8 mouse cellular contexts compared by ENCODE assay signal in genomic region chr15:37099927-37100766, GRCm38 (mm10).
DNase-seq lines count a peak whose midpoint lies in the region; ATAC-seq and TF ChIP-seq lines count a peak whose summit lies in the region.

No protein-coding gene starts in this region.

- peak; percentile 49 for DNase-seq in gastrocnemius, adult 2 months
- no peak for DNase-seq in gastrocnemius, postnatal 4 days (ENCODE audit: low spot score in 2 of 2)
- DNase-seq in hindlimb bud, embryonic 11.5 days (ENCODE audit: extremely low spot score, low read depth, low spot score), result peak; percentile 39
- peak; percentile 47 to 77 for DNase-seq in left cerebral cortex, postnatal 25 days (ENCODE audit: low spot score in 2 of 2)
- DNase-seq in mesoderm, embryonic 11.5 days (ENCODE audit: low read depth, low spot score), result peak; percentile 78
- peak; percentile 35 for DNase-seq in spleen, adult 12 weeks (ENCODE audit: low spot score)

- H3K36me3 ChIP-seq in forebrain, embryonic 13.5 days (ENCODE audit: poor library complexity, severe bottlenecking), result no peaks in the 10 kb centered on the region

- no peaks in the 10 kb centered on the region for H3K9me3 ChIP-seq in forebrain, embryonic 13.5 days (replicated peaks)

- peak overlapping the region; percentile 41 for H3K4me2 ChIP-seq in forebrain, embryonic 13.5 days

- TF ChIP-seq CTCF in gastrocnemius, adult 2 months (IDR thresholded peaks at IDR 0.05), result peak; percentile 78

- H3K9ac ChIP-seq in forebrain, embryonic 13.5 days, result no peak overlapping the region

- H3K4me1 ChIP-seq in forebrain, embryonic 13.5 days, result no peaks in the 10 kb centered on the region

- no peaks in the 10 kb centered on the region for H3K27me3 ChIP-seq in forebrain, embryonic 13.5 days

- peak overlapping the region; percentile 46 for H3K4me3 ChIP-seq in gastrocnemius, adult 2 months
- peak overlapping the region; percentile 17; the same call in 1 of the 2 replicates for H3K4me3 ChIP-seq in forebrain, embryonic 13.5 days

- intact Hi-C loops in gastrocnemius, adult 2 months (cut with DNase I), result loop anchor here (5.0 kb wide), 1 partner anchor 383 kb away; no protein-coding TSS in a partner anchor
- intact Hi-C loops in left cerebral cortex, postnatal 25 days (cut with DNase I), result loop anchor here (1.0 to 10.0 kb wide), 3 partner anchors 93 to 935 kb away; partner anchors contain the start of gene Zfp706

- H3K27ac ChIP-seq in gastrocnemius, adult 2 months, result no peak overlapping the region
- no peak overlapping the region for H3K27ac ChIP-seq in forebrain, embryonic 13.5 days

- peak; percentile 77 for ATAC-seq in cerebellum, adult (ENCODE audit: insufficient number of reproducible peaks, low FRiP score, low TSS enrichment)
- ATAC-seq in forebrain, embryonic 13.5 days, result peak; percentile 93

- 44% methylated on average over 17 of the region's 17 CpGs for WGBS in forebrain, embryonic 13.5 days

Comparison
In these comparisons a context has a peak if more than half of its experiments do, and no peak if none do; other contexts are left out.
1. DNase-seq: peak in gastrocnemius, adult 2 months (single experiment), hindlimb bud, embryonic 11.5 days (single experiment), left cerebral cortex, postnatal 25 days (2 of 2), mesoderm, embryonic 11.5 days (single experiment) and spleen, adult 12 weeks (single experiment); none in gastrocnemius, postnatal 4 days (0 of 2).